Mouse (Mus musculus) G1E (cell line): Measurements from ENCODE around the gene Ebf1. TPM values are rescaled to one million over a fixed set of nuclear protein-coding genes. Genes with fewer than 3 reads are reported as not detected.
"Not testable (repeated sequence)": the region's sequence is repeated elsewhere in the genome, so short reads cannot be mapped to it uniquely, and the experiment has no call there.

ENCODE experiments used
- ATAC-seq: 2 replicates; pipeline ENCODE4 v1.8.0; 2016; ENCODE audit warnings: mild to moderate bottlenecking; ENCODE audit not compliant: insufficient number of reproducible peaks, poor library complexity, low FRiP score, severe bottlenecking; ENCODE audit errors: extremely low read depth
- DNase-seq: peaks from one replicate; pipeline ENCODE4 v3.0.0; 2012; ENCODE audit warnings: low spot score
- H3K27me3 ChIP-seq: 2 replicates; pipeline ENCODE4 v1.6.1; 2012; ENCODE audit warnings: mild to moderate bottlenecking, low read length, inconsistent platforms; ENCODE audit not compliant: insufficient read depth
- H3K36me3 ChIP-seq: replicated peaks from 2 replicates; pipeline ENCODE3; 2012; ENCODE audit warnings: mild to moderate bottlenecking, inconsistent platforms
- H3K4me1 ChIP-seq: 2 replicates; pipeline ENCODE4 v1.6.1; 2012; ENCODE audit warnings: low read depth, low read length, inconsistent platforms, mixed read lengths; ENCODE audit not compliant: insufficient read depth
- H3K4me3 ChIP-seq: 2 replicates; pipeline ENCODE4 v1.5.1; 2012; ENCODE audit warnings: low read depth, mild to moderate bottlenecking, inconsistent platforms, low read length, moderate library complexity, mixed read lengths
- H3K9me3 ChIP-seq: replicated peaks from 2 replicates; pipeline ENCODE4 v1.6.1; 2012; ENCODE audit warnings: inconsistent platforms
- CTCF ChIP-seq: IDR thresholded peaks from 2 replicates; pipeline ENCODE4 v1.5.1; 2012; ENCODE audit warnings: low read depth, low read length, inconsistent platforms, mixed read lengths
- GATA1 ChIP-seq: IDR thresholded peaks from 2 replicates; pipeline ENCODE4 v1.6.1; 2012; ENCODE audit warnings: borderline replicate concordance, low read length, inconsistent platforms, mixed read lengths
- GATA2 ChIP-seq: IDR thresholded peaks from 2 replicates; pipeline ENCODE4 v1.6.1; 2012; ENCODE audit warnings: low read depth, low read length, inconsistent platforms, borderline replicate concordance
- POLR2AphosphoS5 ChIP-seq: IDR thresholded peaks from 2 replicates; pipeline ENCODE4 v1.6.1; 2012; ENCODE audit warnings: low read depth, low read length, inconsistent platforms; ENCODE audit not compliant: insufficient replicate concordance
- TAL1 ChIP-seq: conservative IDR thresholded peaks from 2 replicates; pipeline ENCODE4 v1.6.1; 2012; ENCODE audit warnings: low read depth, low read length, inconsistent platforms, mixed read lengths
- polyA plus RNA-seq: library from polyadenylated mRNA; stranded (reverse); fragments of >175 nt; gene quantifications from 2 replicates; pipeline ENCODE4 v1.2.3, GENCODE M21; 2012
- total RNA-seq, 2 experiments: library from RNA; stranded (forward) in 1 of 2; stranded (reverse) in 1 of 2; fragments of 200-1000 nt in 1 of 2; fragments of >200 nt in 1 of 2; fragmentation: Nextera tagmentation in 1 of 2; gene quantifications; 2 replicates each; pipeline ENCODE4 v1.2.3; 2014 to 2017

Ebf1 gene
- total RNA-seq (2014; fragmentation: Nextera tagmentation) (not detected in 2 replicates), total RNA-seq (2017) (0.05 and 0.06 TPM in 2 replicates), polyA plus RNA-seq (not detected in 2 replicates)

DNA sequence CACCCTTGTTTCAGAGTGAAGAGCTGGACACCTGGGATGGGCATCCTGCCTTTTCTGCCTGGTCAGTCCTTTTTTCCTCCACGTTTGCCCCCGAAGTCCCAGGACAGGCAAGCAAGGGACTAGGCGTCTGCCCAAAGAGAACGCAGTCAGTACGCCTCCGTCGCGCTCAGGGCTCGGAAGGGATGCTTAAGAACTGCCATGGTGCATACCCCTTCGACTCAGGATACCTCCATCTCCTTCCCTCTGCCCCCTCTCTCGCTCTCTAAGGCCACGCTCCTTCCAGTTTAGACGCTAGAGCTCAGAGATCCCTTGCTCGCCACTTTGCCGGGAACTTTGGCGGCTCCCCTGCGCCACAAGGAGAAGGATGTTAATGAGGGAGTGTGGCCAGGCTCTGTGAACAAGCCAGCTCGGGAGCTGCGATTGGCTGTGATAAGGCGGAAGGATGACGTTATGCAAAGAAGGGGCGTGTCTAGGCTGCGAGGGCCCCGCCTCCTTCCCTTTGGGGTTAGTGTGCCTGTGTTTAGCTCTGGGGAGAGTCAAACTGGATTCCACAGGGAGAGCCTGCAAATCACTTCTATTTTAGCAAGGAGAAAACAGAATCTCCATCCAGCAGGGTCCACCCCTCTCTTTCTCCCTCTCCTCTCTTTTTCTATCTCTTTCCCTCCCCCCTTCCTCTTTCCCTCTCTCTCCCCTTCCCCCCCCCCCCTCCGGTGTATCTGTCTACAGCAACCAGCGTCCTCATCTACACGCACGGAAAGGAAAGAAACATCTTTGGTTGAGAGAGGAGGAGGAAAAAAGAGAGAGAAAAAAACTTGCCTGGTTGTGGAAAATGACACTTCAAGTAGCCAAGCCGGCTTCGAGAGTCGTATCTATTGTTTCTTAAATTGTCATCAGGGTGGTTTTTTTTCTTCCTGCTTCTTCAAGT is at the start of gene Ebf1:
Gene Ebf1 (plus strand): TSS at position 530 of the 925 bp plus-strand sequence.
- Histone ChIP-seq H3K4me3 (peak within 1 kb of the TSS; percentile 1; the same call in 1 of the 2 replicates), H3K27me3 (peaks cover 49% of the 10 kb centered on the region)

DNA sequence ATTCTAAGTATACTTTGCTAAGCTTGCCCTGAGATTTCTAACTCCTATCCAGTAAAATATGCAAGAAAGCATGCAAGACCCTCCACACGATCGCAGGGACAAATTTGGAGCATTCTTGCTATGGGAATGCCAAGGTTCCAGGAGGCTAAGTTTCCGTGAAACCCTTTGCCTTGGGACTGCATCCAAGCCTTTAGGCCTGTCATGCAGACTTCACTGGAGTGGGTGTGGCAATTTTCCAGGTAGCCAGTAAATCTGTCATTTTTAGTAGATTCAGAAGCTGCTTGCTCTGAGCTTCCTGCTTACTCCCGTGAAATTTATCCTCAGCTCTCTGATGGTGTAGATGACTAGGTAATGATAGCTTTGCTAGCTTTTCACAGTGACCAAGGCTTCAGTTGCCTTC is 46.8 kb upstream of the Ebf1 start:
- not testable (repeated sequence) for DNase-seq, ATAC-seq, H3K4me1 ChIP-seq, H3K9me3 ChIP-seq, H3K27me3 ChIP-seq, H3K4me3 ChIP-seq
- H3K36me3 ChIP-seq, result peaks cover 38% of the 10 kb centered on the region

More for the DNA sequence above, at the start of gene Ebf1:
- TF ChIP-seq GATA2 (no peak), CTCF (no peak), TAL1 (no peak)
- Histone ChIP-seq H3K4me1 (peaks cover 9% of the 10 kb centered on the region), H3K36me3 (no peaks in the 10 kb centered on the region), H3K9me3 (no peaks in the 10 kb centered on the region)
- DNase-seq, result peak; percentile 42
- ATAC-seq, result peak; percentile 91

DNA sequence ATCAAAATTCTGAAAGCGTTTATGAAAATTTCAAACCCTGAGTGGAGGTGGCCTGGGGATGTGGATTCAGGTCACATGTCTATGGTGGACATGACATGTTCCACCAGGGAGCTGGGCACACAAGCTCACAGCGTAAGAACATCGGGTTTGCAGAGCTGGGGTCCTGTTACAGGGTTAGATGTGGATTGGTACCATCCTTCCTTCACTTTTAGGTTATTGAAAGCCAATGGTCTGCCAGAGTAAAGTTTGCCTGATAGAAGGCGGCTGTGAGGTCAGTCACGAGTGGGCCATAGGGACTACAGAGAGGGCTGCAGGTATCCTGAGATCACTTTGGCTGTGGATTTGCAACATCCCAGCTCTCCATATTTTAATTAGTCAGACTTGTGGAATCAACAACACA is 44.3 kb upstream of the Ebf1 start:
- TF ChIP-seq CTCF, result no peak
- TF ChIP-seq POLR2AphosphoS5, result no peak
- TF ChIP-seq GATA1, result no peak
- no peak for TF ChIP-seq TAL1
- TF ChIP-seq GATA2, result no peak
- no peak for ATAC-seq
- H3K4me3 ChIP-seq, result no peak overlapping the region
- no peaks in the 10 kb centered on the region for H3K9me3 ChIP-seq
- no peaks in the 10 kb centered on the region for H3K4me1 ChIP-seq
- DNase-seq, result no peak
- peaks cover 14% of the 10 kb centered on the region for H3K36me3 ChIP-seq
- H3K27me3 ChIP-seq, result no peaks in the 10 kb centered on the region

DNA sequence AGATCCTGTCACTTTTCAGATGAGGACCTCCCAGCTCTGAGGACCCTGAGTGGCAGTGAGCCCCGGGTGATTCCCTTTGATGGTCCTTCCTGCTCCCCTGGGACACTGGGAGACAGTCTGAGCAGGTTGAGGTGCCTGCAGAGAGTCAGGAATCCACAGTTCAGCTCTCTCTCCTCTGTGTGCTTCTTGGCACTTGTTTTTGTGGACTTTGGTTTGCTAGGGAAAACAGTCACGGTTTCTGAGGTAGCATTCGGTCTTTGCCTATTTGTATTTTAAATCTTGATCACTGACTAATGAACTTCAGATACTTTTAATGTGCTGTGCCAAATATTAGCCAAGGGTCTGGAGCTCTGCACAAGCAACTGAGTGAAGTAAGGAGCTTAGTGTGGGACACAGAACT is 43.7 kb upstream of the Ebf1 start:
- TF ChIP-seq GATA2 (no peak), TAL1 (no peak), POLR2AphosphoS5 (no peak), GATA1 (no peak)
- H3K27me3 ChIP-seq, result no peaks in the 10 kb centered on the region
- H3K9me3 ChIP-seq, result no peaks in the 10 kb centered on the region
- H3K36me3 ChIP-seq, result peaks cover 13% of the 10 kb centered on the region
- no peaks in the 10 kb centered on the region for H3K4me1 ChIP-seq
- no peak overlapping the region for H3K4me3 ChIP-seq
- ATAC-seq (no peak), DNase-seq (no peak)

DNA sequence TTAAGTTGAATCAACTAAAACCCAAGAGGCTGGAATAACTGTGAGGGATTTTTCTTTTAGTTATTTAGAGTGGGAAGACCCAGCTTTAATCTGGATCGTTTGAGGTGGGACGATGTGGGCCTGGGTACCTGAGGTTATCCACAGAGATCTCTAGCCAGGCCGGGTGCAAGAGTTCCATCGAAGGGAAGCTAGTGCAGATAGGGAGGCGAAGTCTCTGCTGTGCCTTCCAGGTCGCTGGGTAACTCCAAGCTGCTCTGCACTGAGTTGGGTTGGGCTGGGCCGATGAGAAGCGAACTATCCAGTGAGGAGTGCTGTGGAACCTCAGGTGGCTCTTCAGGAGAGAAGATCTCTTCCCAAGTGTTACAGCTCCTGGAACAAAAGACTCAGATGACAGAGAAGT is 42.7 kb upstream of the Ebf1 start:
- Histone ChIP-seq H3K4me3 (no peak overlapping the region), H3K4me1 (no peaks in the 10 kb centered on the region), H3K27me3 (no peaks in the 10 kb centered on the region), H3K9me3 (no peaks in the 10 kb centered on the region), H3K36me3 (peaks cover 10% of the 10 kb centered on the region)
- no peak for TF ChIP-seq GATA1
- TF ChIP-seq GATA2, result no peak
- no peak for TF ChIP-seq TAL1
- no peak for TF ChIP-seq CTCF
- no peak for TF ChIP-seq POLR2AphosphoS5
- ATAC-seq, result no peak
- DNase-seq, result no peak

DNA sequence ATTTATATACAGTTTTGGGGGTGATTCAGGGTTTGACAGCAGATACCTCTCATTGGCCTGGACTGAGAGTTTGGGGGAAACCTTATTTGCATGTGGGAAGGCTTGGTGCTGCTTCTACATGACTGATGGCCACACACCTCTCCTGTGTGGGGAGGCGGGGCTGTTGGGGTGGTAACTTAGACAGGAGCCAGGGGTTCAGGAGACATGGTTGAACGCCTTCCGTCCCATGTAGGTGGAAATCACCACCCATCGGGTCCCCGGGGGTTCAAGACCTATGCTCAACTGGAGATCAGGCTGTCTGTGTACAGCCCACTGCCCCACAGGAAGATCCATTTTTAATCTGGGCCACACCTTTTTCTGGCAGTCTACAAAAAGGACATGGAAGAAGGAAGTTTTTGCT is 42.3 kb upstream of the Ebf1 start:
- DNase-seq, result no peak

DNA sequence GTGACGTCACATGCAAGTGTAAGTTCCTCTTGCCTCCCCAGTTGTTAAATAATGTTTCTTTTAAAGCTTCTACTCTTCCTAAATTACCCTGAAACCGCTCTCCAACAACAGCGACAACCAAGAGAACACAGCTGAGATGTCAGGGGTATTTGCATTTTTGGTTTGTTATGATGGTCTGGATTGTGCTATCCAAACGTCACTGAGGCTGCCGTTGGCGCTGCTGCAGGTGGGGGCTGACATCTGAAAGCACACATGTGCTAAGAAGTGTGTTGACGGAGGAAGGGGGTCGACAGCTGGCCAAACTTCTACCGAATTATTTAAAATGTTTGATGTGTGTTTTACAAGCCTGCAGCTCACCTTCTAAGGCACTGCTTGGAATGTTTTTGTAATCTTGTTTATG is 39.2 kb upstream of the Ebf1 start:
- H3K36me3 ChIP-seq, result peaks cover 2% of the 10 kb centered on the region
- no peak for DNase-seq
- ATAC-seq, result no peak
- H3K9me3 ChIP-seq, result no peaks in the 10 kb centered on the region
- H3K27me3 ChIP-seq, result no peaks in the 10 kb centered on the region
- no peak overlapping the region for H3K4me3 ChIP-seq
- no peaks in the 10 kb centered on the region for H3K4me1 ChIP-seq
- TF ChIP-seq POLR2AphosphoS5 (no peak), TAL1 (no peak), GATA1 (no peak), CTCF (no peak), GATA2 (no peak)

More for the DNA sequence above, 42.3 kb upstream of the Ebf1 start:
- Histone ChIP-seq H3K9me3 (no peaks in the 10 kb centered on the region), H3K4me3 (no peak overlapping the region), H3K4me1 (no peaks in the 10 kb centered on the region), H3K27me3 (no peaks in the 10 kb centered on the region), H3K36me3 (peaks cover 7% of the 10 kb centered on the region)
- no peak for ATAC-seq
- TF ChIP-seq GATA1, result no peak
- TF ChIP-seq GATA2, result no peak
- TF ChIP-seq TAL1, result no peak
